8 mouse cellular contexts compared by ENCODE assay signal in the genomic region with DNA sequence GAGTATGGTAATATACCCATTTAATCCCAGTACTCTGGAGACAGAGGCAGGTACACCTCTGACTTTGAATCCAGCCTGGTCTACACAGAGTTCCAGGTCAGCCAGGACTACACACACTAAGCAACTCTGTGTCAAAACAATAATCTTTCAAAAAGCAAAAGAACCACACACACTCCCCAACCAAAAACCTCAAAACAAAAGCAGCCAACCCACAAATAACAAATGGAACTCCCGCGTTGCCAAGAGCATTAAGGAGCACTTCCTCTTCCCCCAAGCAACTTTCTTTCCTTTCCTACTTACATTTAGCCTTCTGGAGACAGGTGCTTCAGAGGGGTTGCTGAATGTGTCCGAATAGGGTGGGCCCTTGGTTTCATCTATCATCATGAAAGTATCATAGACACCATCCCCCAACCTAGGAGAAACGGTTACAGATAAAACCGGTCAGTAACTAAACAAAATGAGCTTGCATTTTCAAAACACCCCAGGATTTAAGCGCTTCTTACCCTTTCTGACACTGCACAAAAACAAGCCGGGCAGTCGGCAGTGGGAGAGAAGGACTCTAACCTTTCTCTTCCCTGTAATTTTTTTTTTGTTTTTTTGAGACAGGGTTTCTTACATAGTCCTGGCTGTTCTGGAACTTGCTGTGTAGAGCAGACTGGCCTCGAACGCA. TPM values are rescaled to one million over a fixed set of nuclear protein-coding genes. Genes with fewer than 3 reads are reported as not detected.
DNase-seq lines count a peak whose midpoint lies in the region; ATAC-seq lines count a peak whose summit lies in the region.

No protein-coding gene starts in this region.

- H3K9ac ChIP-seq in liver, embryonic 12.5 days: peak overlapping the region; percentile 93
- H3K9ac ChIP-seq in neural tube, embryonic 14.5 days (replicated peaks; ENCODE audit: low read depth, low read length): no peak overlapping the region

- peaks cover 71% of the 10 kb centered on the region for H3K4me1 ChIP-seq in megakaryocyte, embryonic 14.5 days
- peaks cover 51% of the 10 kb centered on the region for H3K4me1 ChIP-seq in forebrain, embryonic 10.5 days
- H3K4me1 ChIP-seq in liver, embryonic 12.5 days: peaks cover 62% of the 10 kb centered on the region
- peaks cover 9% of the 10 kb centered on the region for H3K4me1 ChIP-seq in neural tube, embryonic 14.5 days (ENCODE audit: control insufficient read depth, insufficient read depth, low read length)

- peak overlapping the region; percentile 96 for H3K4me3 ChIP-seq in megakaryocyte, embryonic 14.5 days (replicated peaks)
- peak overlapping the region; percentile 86 for H3K4me3 ChIP-seq in forebrain, embryonic 10.5 days
- peak overlapping the region; percentile 97 for H3K4me3 ChIP-seq in liver, embryonic 12.5 days
- no peak overlapping the region; the same call in 1 of the 2 replicates for H3K4me3 ChIP-seq in neural tube, embryonic 14.5 days (ENCODE audit: low read depth, low read length)

- no peak for DNase-seq in forebrain, embryonic 10.5 days (ENCODE audit: extremely low spot score, low spot score)
- DNase-seq in kidney, postnatal 10 days: no peak
- no peak for DNase-seq in adipocyte (ENCODE audit: low spot score)
- no peak for DNase-seq in gastrocnemius, postnatal 10 days

- WGBS in forebrain, embryonic 10.5 days: 90% methylated on average over 10 of the region's 10 CpGs
- WGBS in liver, embryonic 12.5 days (ENCODE audit: insufficient replicate concordance): 25% methylated on average over 10 of the region's 10 CpGs
- WGBS in neural tube, embryonic 14.5 days: 84% methylated on average over 10 of the region's 10 CpGs

- no peak overlapping the region for H3K27ac ChIP-seq in forebrain, embryonic 10.5 days
- H3K27ac ChIP-seq in liver, embryonic 12.5 days: peak overlapping the region; percentile 88
- H3K27ac ChIP-seq in neural tube, embryonic 14.5 days (ENCODE audit: low read depth, low read length): no peak overlapping the region

- no peaks in the 10 kb centered on the region for H3K9me3 ChIP-seq in megakaryocyte, embryonic 14.5 days
- no peaks in the 10 kb centered on the region for H3K9me3 ChIP-seq in forebrain, embryonic 10.5 days
- no peaks in the 10 kb centered on the region for H3K9me3 ChIP-seq in liver, embryonic 12.5 days (replicated peaks)
- no peaks in the 10 kb centered on the region for H3K9me3 ChIP-seq in neural tube, embryonic 14.5 days (ENCODE audit: control insufficient read depth, low read length)

- H3K36me3 ChIP-seq in megakaryocyte, embryonic 14.5 days (replicated peaks; ENCODE audit: low read length): peaks cover 37% of the 10 kb centered on the region
- H3K36me3 ChIP-seq in forebrain, embryonic 10.5 days (replicated peaks): peaks cover 47% of the 10 kb centered on the region
- peaks cover 39% of the 10 kb centered on the region for H3K36me3 ChIP-seq in liver, embryonic 12.5 days
- no peaks in the 10 kb centered on the region for H3K36me3 ChIP-seq in neural tube, embryonic 14.5 days (ENCODE audit: control insufficient read depth, insufficient read depth, low read length)

- H3K4me2 ChIP-seq in liver, embryonic 12.5 days: peak overlapping the region; percentile 88
- peak overlapping the region; percentile 47 for H3K4me2 ChIP-seq in neural tube, embryonic 14.5 days (ENCODE audit: low read depth, low read length)

- no peak; the same call in 1 of the 2 replicates for ATAC-seq in megakaryocyte, adult 5-6 weeks (ENCODE audit: poor library complexity, severe bottlenecking)
- ATAC-seq in liver, embryonic 12.5 days: peak; percentile 40
- no peak for ATAC-seq in neural tube, embryonic 14.5 days (ENCODE audit: low read depth)

- H3K27me3 ChIP-seq in megakaryocyte, embryonic 14.5 days (replicated peaks): no peaks in the 10 kb centered on the region
- H3K27me3 ChIP-seq in forebrain, embryonic 10.5 days (ENCODE audit: poor library complexity, severe bottlenecking): no peaks in the 10 kb centered on the region
- no peaks in the 10 kb centered on the region for H3K27me3 ChIP-seq in liver, embryonic 12.5 days (replicated peaks)
- H3K27me3 ChIP-seq in neural tube, embryonic 14.5 days (ENCODE audit: control insufficient read depth, insufficient read depth, low read length): no peaks in the 10 kb centered on the region

RNA-seq across cellular contexts. Expression of a gene that starts 2.0 kb away (rescaled TPM):
- 6.4 and 8.0 TPM in 2 replicates for polyA plus RNA-seq in megakaryocyte, embryonic 14.5 days (2012; ENCODE audit: insufficient read depth, low replicate concordance)
- total RNA-seq in megakaryocyte, adult 5-6 weeks (2015): 3.4 and 4.6 TPM in 2 replicates
- total RNA-seq in megakaryocyte, adult 5-6 weeks (2017): 4.1 and 4.8 TPM in 2 replicates
- 13.3 and 15.5 TPM in 2 replicates for polyA plus RNA-seq in forebrain, embryonic 10.5 days (2016; fragmentation: Nextera tagmentation; extraction: Ambion mirVana)
- polyA plus RNA-seq in liver, embryonic 12.5 days (2016; fragmentation: Nextera tagmentation; extraction: Ambion mirVana): 17.6 and 17.7 TPM in 2 replicates
- 12.6 and 16.5 TPM in 2 replicates for polyA plus RNA-seq in neural tube, embryonic 14.5 days (2014; fragmentation: Nextera tagmentation; extraction: Ambion mirVana)
- total RNA-seq in gastrocnemius, postnatal 10 days (2021): under 1 TPM; 0.12 to 0.14 TPM

RNA-seq across cellular contexts. Expression of a gene that starts 16.9 kb away (rescaled TPM):
- 14.6 and 15.4 TPM in 2 replicates for polyA plus RNA-seq in megakaryocyte, embryonic 14.5 days (2012; ENCODE audit: insufficient read depth, low replicate concordance)
- total RNA-seq in megakaryocyte, adult 5-6 weeks (2015): 28.7 and 31.0 TPM in 2 replicates
- 23.1 and 24.5 TPM in 2 replicates for total RNA-seq in megakaryocyte, adult 5-6 weeks (2017)
- polyA plus RNA-seq in forebrain, embryonic 10.5 days (2016; fragmentation: Nextera tagmentation; extraction: Ambion mirVana): 66.9 and 70.2 TPM in 2 replicates
- polyA plus RNA-seq in liver, embryonic 12.5 days (2016; fragmentation: Nextera tagmentation; extraction: Ambion mirVana): 42.2 and 42.6 TPM in 2 replicates
- 54.8 and 58.7 TPM in 2 replicates for polyA plus RNA-seq in neural tube, embryonic 14.5 days (2014; fragmentation: Nextera tagmentation; extraction: Ambion mirVana)
- total RNA-seq in gastrocnemius, postnatal 10 days (2021): 10 to 100 TPM; 24.4 to 26.4 TPM

RNA-seq across cellular contexts. Expression of a gene that starts 38.5 kb away (rescaled TPM):
- polyA plus RNA-seq in megakaryocyte, embryonic 14.5 days (2012; ENCODE audit: insufficient read depth, low replicate concordance): 178 and 286 TPM in 2 replicates
- total RNA-seq in megakaryocyte, adult 5-6 weeks (2015): 210 and 215 TPM in 2 replicates
- 210 and 216 TPM in 2 replicates for total RNA-seq in megakaryocyte, adult 5-6 weeks (2017)
- 41.1 and 41.3 TPM in 2 replicates for polyA plus RNA-seq in forebrain, embryonic 10.5 days (2016; fragmentation: Nextera tagmentation; extraction: Ambion mirVana)
- polyA plus RNA-seq in liver, embryonic 12.5 days (2016; fragmentation: Nextera tagmentation; extraction: Ambion mirVana): 25.7 and 27.0 TPM in 2 replicates
- 15.8 and 16.1 TPM in 2 replicates for polyA plus RNA-seq in neural tube, embryonic 14.5 days (2014; fragmentation: Nextera tagmentation; extraction: Ambion mirVana)
- total RNA-seq in gastrocnemius, postnatal 10 days (2021): 100 to 1,000 TPM; 171 to 177 TPM
